Mouse (Mus musculus): ENCODE results near the gene Pnkd.

Pnkd gene

GRCm38 (mm10) chr1:74284543-74285160 lies at the start of gene Pnkd, which contains the start of gene Aamp:
Gene Pnkd, plus strand, starts transcription at chr1:74284930.
Gene Aamp, minus strand, starts transcription at chr1:74284738.
- peak; percentile 99 for DNase-seq

GRCm38 (mm10) chr1:74235938-74236589 lies 48.7 kb upstream of the Pnkd start, which contains the start of gene Arpc2:
Gene Arpc2, plus strand, starts transcription at chr1:74236084.
- DNase-seq = peak; percentile 97

DNA sequence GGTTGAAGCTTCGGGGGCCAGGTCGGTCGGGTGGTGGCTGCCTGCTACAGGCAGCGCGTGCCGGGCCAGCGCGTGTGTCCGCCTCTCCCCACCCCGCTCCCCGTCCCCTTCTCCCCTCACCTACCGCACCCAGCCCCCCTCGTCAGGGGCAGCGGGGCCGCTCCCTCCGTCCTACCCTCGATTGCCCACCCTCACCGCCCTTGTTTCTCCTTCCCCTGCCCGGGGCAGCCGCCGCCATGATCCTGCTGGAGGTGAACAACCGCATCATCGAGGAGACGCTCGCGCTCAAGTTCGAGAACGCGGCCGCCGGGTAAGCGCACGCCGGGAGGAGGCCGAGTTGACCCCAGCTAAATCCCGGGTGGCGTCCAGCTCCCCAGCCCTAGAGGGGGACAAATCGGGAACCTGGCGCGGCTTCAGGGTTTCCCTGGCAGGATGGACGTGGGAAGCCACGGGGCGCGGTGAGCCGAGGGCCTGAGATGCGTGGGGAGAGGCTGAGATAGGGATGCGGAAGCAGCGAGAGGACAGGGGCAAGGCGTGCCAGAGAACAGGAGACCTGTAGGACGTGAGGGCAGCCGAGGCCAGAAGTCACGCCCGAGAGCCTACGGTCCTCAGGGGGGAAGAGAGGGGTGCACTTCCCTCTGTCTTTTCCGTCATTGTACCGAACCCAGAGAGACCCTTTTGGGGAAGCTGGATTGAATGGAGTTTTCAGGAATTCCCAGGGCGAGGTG lies 48.0 kb upstream of the Pnkd start:
- DNase-seq = peak; percentile 64

DNA sequence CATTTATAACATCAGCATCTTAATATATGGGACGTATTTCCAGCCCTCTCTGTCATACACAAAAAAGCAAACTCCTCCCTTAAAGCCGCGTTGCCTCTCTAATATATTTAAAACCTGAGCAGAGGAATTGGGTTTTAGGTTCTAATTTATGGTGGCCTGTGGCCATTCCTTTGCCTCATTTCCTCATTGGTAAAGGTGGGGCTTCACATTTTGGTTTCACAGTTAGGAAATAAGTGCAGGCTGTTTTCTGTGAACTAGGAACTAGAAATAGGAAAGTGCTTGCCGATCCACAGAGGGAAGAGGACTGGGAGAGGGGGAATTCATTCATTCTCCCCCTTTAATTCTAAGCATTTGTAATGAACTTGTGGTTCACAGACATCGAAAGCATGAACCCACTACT lies 47.1 kb upstream of the Pnkd start:
- no peak for DNase-seq

DNA sequence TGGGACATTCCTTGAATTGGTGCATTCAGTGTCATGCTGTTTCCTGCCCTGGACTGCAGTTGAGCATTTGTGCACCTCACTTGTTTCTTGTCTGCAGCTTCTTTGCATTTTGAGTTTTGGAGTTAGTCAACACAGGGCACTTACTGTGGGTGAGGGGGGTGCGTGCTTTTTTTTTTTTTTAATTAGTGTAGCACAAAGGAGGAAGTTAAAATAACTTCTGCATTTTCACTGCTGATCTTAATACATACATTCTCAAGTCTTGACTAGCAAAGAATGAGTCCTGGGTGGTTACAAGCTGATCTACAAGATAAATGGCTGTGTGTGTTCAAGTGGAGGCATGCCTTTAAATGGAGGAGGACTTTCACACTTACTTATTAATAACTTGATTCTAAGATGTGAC lies 46.6 kb upstream of the Pnkd start:
- DNase-seq = no peak

DNA sequence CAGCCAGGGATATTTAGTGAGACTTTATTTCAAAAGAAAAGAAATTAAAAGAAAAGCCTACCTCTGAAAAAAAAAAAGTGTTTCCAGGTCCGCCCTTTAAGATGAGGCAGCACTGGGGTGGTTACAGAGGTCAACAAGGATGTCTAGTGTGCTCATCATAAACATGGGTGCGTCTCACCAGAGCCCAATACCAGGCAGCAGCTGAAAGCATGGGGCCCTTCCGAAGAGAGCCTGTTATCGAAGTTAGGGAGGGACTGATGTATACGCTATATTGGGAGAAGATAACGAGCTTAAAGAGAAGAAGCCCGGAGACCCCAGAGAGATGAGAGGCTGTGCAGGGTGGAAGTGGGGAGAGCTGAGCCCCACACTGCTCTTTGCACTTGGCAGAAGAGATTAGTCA lies 45.6 kb upstream of the Pnkd start:
- DNase-seq = no peak

DNA sequence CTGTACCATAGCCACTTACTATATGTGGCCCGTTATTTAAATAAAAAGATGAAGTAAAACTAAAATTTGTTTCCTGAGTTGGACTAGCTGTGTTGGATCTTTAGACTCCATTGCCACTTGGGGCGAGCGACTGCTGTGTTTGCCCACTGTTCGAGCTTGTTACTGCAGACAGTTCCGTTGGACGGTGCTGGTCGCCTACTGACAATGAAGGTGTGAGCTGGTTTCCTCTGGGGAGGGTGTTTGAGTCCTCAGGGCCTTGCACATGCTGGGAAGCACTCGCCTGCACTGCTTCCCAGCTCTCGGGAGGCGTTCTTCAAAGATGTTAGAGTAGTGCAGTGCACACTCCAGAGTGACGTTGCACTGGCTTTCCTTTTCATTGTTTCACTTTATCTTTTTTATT lies 45.1 kb upstream of the Pnkd start:
- DNase-seq = no peak

- DNase-seq = no peak
Observed at GRCm38 (mm10) chr1:74240311-74240710, 44.4 kb upstream of the Pnkd start.

GRCm38 (mm10) chr1:74240832-74241231 lies 43.9 kb upstream of the Pnkd start:
- no peak for DNase-seq

GRCm38 (mm10) chr1:74245525-74245924 lies 39.2 kb upstream of the Pnkd start:
- no peak for DNase-seq

DNA sequence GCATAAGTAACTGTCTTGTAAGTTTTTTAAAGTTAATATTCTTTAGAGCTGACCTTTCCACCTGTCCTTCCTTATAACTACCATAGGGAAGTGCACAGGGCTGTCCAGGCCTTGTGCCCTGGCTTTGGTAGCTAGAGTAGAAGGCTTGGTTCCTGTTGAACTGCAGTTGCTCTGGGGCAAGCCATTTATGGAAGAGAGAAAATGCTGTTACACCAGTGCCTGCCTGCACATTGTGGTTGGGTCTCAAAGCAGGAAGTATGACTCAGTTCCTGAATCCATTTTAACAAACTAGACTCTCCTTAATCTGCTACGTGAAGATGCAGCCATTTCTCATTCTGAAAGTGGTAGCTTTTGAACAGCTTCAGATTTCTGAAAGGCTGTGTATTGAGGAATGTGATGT lies 35.9 kb upstream of the Pnkd start:
- peak; percentile 49 for DNase-seq

- no peak for DNase-seq
Observed at GRCm38 (mm10) chr1:74249331-74249980, 35.3 kb upstream of the Pnkd start.

- DNase-seq = no peak
Observed at GRCm38 (mm10) chr1:74250096-74250495, 34.6 kb upstream of the Pnkd start.

- DNase-seq = no peak
Observed at GRCm38 (mm10) chr1:74255704-74256345, 28.9 kb upstream of the Pnkd start.

- no peak for DNase-seq
Observed at GRCm38 (mm10) chr1:74256782-74257181, 27.9 kb upstream of the Pnkd start.

- DNase-seq = no peak
Observed at GRCm38 (mm10) chr1:74262510-74262909, 22.2 kb upstream of the Pnkd start.

- no peak for DNase-seq
Observed at GRCm38 (mm10) chr1:74268750-74269149, 16.0 kb upstream of the Pnkd start.

DNA sequence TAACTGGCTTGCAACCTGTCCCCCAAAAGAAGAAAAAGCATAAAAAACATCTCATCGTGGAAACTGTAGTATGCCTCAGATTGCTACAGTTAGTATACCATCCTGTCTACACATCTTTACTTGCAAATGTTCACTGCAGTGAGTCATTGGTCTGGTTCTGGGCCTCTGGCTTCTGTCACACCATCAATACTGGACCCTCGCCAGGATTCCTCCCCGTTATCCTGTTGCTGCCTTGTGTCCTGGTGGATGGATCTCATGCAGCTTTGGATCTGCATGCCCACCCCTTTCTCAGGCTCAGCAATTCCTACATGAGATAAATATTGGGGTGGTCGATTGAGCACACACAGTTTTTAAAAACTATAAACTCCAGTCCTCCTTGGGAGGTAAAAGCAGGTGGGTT lies 13.1 kb upstream of the Pnkd start:
- DNase-seq = no peak

- no peak for DNase-seq
Observed at GRCm38 (mm10) chr1:74275015-74275414, 9.7 kb upstream of the Pnkd start.

GRCm38 (mm10) chr1:74277041-74277440 lies 7.7 kb upstream of the Pnkd start:
- DNase-seq = no peak

DNA sequence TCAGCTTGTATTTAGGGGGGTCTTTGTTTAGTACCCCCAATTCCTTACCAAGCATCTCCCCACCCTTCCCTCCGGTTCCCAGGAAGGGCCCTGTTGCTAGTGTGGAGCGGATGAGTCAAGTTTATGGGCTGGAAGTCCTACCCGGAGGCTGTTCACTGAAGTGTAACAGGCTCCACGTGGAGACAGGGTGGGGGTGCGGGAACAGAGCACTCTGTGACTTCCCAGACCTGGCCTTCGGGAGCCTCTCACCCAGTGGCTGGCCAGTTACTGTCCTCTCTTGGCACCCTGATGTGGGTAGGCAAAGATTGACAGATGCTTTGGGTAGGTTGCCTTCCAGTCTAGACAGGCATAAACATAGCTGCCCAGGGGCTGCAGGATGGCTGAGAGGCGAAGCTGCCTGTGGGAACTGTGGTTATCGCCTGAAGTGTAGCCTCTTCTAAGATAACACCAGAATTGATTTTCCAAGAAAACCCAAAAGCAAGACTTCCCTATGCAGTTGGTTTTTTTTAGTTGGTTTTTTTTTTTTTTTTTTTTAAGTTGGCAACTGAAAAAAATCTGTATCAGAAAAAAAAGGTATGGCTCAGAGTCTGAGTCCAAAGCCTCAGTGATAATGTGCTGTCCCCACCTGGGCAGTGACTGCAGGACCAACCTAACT lies 6.7 kb upstream of the Pnkd start:
- no peak for DNase-seq

- DNase-seq = no peak
Observed at GRCm38 (mm10) chr1:74278538-74278937, 6.2 kb upstream of the Pnkd start, which contains the start of gene Gpbar1. Gene Gpbar1, plus strand, starts transcription at chr1:74278550.
